Mouse (Mus musculus) liver, embryonic 14.5 days (tissue): ENCODE measurements around the gene Sorcs1. TPM values are rescaled to one million over a fixed set of nuclear protein-coding genes. Genes with fewer than 3 reads are reported as not detected.

Source experiments
- ATAC-seq: fragments of 200-750 bp; cut with Nextera tagmentation; 2 replicates; pipeline ENCODE4 v1.8.0; 2017; ENCODE audit warnings: moderate number of reproducible peaks, mild to moderate bottlenecking, moderate library complexity; ENCODE audit not compliant: insufficient read depth
- DNase-seq, 3 experiments: peaks; one replicate each; pipeline ENCODE4 v3.0.0-alpha.2; 2012 to 2013; ENCODE audit warnings: low read depth in 3 of 3, low spot score in 3 of 3
- H3K27ac ChIP-seq: fragments of 300-500 bp; sonication (generic); 2 replicates; pipeline ENCODE4 v1.5.1; 2014; ENCODE audit warnings: moderate library complexity, mild to moderate bottlenecking, control low read depth, inconsistent platforms
- H3K27me3 ChIP-seq: fragments of 300-500 bp; sonication (generic); 2 replicates; pipeline ENCODE4 v1.6.1; 2014; ENCODE audit warnings: mild to moderate bottlenecking, low read length, moderate library complexity; ENCODE audit not compliant: control insufficient read depth, insufficient read depth
- H3K36me3 ChIP-seq: fragments of 300-500 bp; sonication (generic); replicated peaks from 2 replicates; pipeline ENCODE4 v1.6.1; 2014; ENCODE audit warnings: low read depth; ENCODE audit not compliant: control insufficient read depth, insufficient read depth
- H3K4me1 ChIP-seq, 2 experiments: fragments of 200-500 bp in 1 of 2; fragments of 300-500 bp in 1 of 2; sonication (generic) in 1 of 2; replicated peaks; 2 replicates each; pipeline ENCODE4 v1.6.1; 2012 to 2014; ENCODE audit warnings: antibody characterized with exemption in 1 of 2, inconsistent platforms in 1 of 2, low read length in 1 of 2; ENCODE audit not compliant: control insufficient read depth in 2 of 2, insufficient read depth in 2 of 2
- H3K4me2 ChIP-seq: fragments of 300-500 bp; sonication (generic); 2 replicates; pipeline ENCODE4 v1.6.1; 2014; ENCODE audit warnings: low read depth, mild to moderate bottlenecking, control low read depth, moderate library complexity
- H3K4me3 ChIP-seq, 2 experiments: fragments of 200-500 bp in 1 of 2; fragments of 300-500 bp in 1 of 2; sonication (generic) in 1 of 2; 2 replicates each; pipeline ENCODE4 v1.5.1; 2012 to 2014; ENCODE audit warnings: low read depth in 2 of 2, low read length in 2 of 2, mild to moderate bottlenecking in 2 of 2, control low read depth in 1 of 2, inconsistent platforms in 1 of 2, moderate library complexity in 1 of 2; ENCODE audit not compliant: insufficient read depth in 1 of 2
- H3K9ac ChIP-seq: fragments of 300-500 bp; sonication (generic); replicated peaks from 2 replicates; pipeline ENCODE4 v1.6.1; 2014; ENCODE audit warnings: mild to moderate bottlenecking, control low read depth, moderate library complexity
- H3K9me3 ChIP-seq: fragments of 300-500 bp; sonication (generic); 2 replicates; pipeline ENCODE4 v1.6.1; 2016; ENCODE audit warnings: low read length, mixed read lengths; ENCODE audit not compliant: control insufficient read depth
- CTCF ChIP-seq: IDR thresholded peaks from 2 replicates; pipeline ENCODE4 v1.5.1; 2016; ENCODE audit warnings: antibody characterized with exemption, low read depth, control low read depth
- EP300 ChIP-seq: IDR thresholded peaks from 2 replicates; pipeline ENCODE4 v1.6.1; 2016; ENCODE audit warnings: antibody characterized with exemption, low read depth
- WGBS: fragments of 180-500 bp; shearing (Covaris S2); extraction: QIAGEN DNeasy Blood & Tissue Kit; methylation state at CpG from one replicate; pipeline ENCODE4 v1.1.7; 2014; ENCODE audit not compliant: insufficient replicate concordance; 5-methylcytosine and 5-hydroxymethylcytosine counted together
- polyA plus RNA-seq, 2 experiments: library from polyadenylated mRNA; depleted of rRNA in 1 of 2; stranded (reverse) in 1 of 2; unstranded in 1 of 2; fragments of >200 nt; fragmentation: Nextera tagmentation in 1 of 2; extraction: Ambion mirVana in 1 of 2; gene quantifications; 2 replicates each; pipeline versions ENCODE4 v1.2.1 to v1.2.3; 2012 to 2014

The Sorcs1 gene
- polyA plus RNA-seq, 2 experiments = 0.13 to 0.28 TPM

DNA sequence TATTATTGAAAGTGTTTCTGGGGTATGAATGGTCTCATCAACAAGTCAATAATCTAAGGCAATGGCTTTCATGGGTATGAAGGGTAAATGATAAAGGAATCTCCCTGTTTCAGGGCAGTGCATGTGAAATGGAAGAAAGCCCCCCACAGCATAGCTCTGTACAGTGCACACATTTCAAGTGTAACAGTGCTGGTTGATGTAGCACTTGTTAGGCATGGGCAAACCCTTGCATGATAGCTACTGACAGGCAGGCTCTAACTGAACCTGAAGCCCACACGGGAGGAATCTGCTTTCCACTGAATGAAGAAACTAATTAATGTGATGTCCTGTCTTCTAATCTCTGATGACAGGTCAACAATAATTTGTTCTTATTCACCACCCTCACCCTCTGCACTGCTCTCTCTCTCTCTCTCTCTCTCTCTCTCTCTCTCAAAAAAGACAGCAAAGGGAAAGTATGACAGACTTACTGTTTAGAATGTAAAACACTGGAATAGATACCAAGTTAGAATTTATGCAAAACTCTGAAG is 108.7 kb downstream of the Sorcs1 start:
- no peaks in the 10 kb centered on the region for H3K9me3 ChIP-seq
- 42% methylated on average over 1 of the region's 1 CpGs for WGBS
- DNase-seq (no peak), ATAC-seq (no peak)
- no peaks in the 10 kb centered on the region for H3K36me3 ChIP-seq
- no peak overlapping the region for H3K4me2 ChIP-seq
- no peak overlapping the region for H3K4me3 ChIP-seq
- no peak overlapping the region for H3K9ac ChIP-seq
- H3K27me3 ChIP-seq = no peaks in the 10 kb centered on the region
- H3K4me1 ChIP-seq = no peaks in the 10 kb centered on the region
- TF ChIP-seq EP300 = no peak
- TF ChIP-seq CTCF = no peak
- no peak overlapping the region for H3K27ac ChIP-seq

DNA sequence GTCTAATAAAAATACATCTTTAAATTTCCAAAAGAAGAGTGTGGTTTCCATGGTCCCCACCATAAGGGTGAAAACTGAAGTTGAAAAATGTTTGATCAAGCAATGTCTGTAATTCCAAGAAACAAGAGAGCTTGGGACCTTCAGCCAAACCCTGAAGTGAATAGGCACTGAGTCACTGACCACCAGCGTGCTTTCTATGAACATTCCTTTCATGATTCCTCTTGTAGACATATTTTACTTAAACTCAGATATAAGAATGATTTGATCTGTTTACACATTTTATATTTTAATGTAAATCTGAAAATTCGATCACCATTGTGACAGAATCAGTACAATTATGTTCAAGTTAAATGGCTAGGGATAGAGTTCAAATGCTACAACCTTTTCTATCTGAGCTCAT is 112.1 kb downstream of the Sorcs1 start:
- Histone ChIP-seq H3K27me3 (no peaks in the 10 kb centered on the region), H3K4me1 (no peaks in the 10 kb centered on the region), H3K27ac (no peak overlapping the region), H3K9me3 (no peaks in the 10 kb centered on the region), H3K4me2 (no peak overlapping the region), H3K4me3 (no peak overlapping the region), H3K36me3 (no peaks in the 10 kb centered on the region), H3K9ac (no peak overlapping the region)
- ATAC-seq (no peak), DNase-seq (no peak)
- 54% methylated on average over 2 of the region's 2 CpGs for whole genome bisulfite sequencing
- no peak for TF ChIP-seq CTCF

DNA sequence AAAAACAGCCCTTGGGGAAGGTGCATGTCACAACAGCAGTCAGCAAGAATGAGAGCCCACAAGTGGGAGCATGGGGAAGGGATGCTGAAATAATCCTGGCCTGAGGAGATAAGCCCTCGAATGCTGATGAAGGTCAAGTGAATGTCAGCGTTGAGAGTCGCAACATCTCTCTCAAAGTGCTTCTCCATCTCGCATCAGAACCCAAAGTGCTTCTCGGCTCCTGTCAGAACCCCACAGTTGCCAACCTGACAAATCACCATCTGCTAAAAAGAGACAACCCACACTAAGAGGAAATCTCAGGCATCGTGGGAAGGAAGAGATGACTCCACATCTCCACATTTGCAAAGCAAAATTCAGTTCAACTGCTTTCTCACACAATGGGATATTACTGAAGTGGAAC is 119.7 kb downstream of the Sorcs1 start:
- ATAC-seq (no peak), DNase-seq (no peak)
- TF ChIP-seq EP300 (no peak), CTCF (no peak)
- no peak overlapping the region for H3K9ac ChIP-seq
- H3K9me3 ChIP-seq = no peaks in the 10 kb centered on the region
- H3K36me3 ChIP-seq = no peaks in the 10 kb centered on the region
- no peak overlapping the region for H3K4me3 ChIP-seq
- H3K27me3 ChIP-seq = no peaks in the 10 kb centered on the region
- no peak overlapping the region for H3K4me2 ChIP-seq
- WGBS = 40% methylated on average over 6 of the region's 6 CpGs
- H3K27ac ChIP-seq = no peak overlapping the region
- H3K4me1 ChIP-seq = no peaks in the 10 kb centered on the region

DNA sequence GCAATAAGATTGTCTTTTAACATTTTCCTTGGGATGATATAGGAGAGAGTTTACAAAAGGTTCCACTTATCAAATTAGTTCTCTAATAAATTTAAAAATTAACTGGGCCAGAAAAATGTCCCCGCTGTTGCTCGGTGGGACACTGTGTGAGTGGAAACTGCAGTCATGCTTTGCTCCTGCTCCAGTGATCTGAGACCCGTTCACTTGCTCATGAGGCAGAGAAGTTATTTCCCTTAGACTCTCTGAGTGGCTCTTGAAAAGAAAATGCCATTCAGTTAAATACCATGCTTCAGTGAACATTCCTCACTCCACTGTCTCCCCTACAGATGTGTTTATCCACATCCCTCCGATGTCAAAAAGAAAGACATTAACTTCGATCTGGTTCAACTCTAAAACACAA is 144.4 kb downstream of the Sorcs1 start:
- WGBS = 64% methylated on average over 5 of the region's 5 CpGs
- DNase-seq (no peak), ATAC-seq (no peak)
- no peaks in the 10 kb centered on the region for H3K4me1 ChIP-seq
- H3K27me3 ChIP-seq = no peaks in the 10 kb centered on the region
- no peaks in the 10 kb centered on the region for H3K36me3 ChIP-seq
- no peak overlapping the region for H3K27ac ChIP-seq
- H3K9me3 ChIP-seq = no peaks in the 10 kb centered on the region
- no peak overlapping the region for H3K4me2 ChIP-seq
- no peak overlapping the region for H3K9ac ChIP-seq
- no peak overlapping the region for H3K4me3 ChIP-seq
- TF ChIP-seq EP300 = no peak
- TF ChIP-seq CTCF = no peak

DNA sequence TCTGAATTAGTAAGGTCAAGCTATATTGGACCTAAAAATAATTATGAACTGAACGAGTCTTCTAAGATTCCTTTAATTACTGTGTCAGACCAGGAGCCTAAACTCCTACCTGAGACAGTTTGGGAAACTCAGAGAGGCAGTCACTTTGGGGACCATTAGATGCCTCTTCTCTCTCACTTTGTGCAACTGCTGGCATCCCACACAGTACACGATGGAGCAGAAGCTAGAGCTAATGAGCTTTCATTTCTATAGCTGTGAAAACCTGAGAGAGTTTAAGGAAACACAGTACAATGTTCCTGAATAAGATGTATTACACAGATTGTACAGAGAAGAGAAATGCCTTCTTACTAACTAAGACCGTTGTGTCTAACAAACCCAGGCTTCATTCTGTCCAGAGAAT is 150.6 kb downstream of the Sorcs1 start:
- Histone ChIP-seq H3K9ac (no peak overlapping the region), H3K27ac (no peak overlapping the region), H3K4me2 (no peak overlapping the region), H3K27me3 (no peaks in the 10 kb centered on the region), H3K9me3 (no peaks in the 10 kb centered on the region), H3K4me1 (no peaks in the 10 kb centered on the region), H3K36me3 (no peaks in the 10 kb centered on the region), H3K4me3 (no peak overlapping the region)
- no peak for ATAC-seq
- DNase-seq = no peak
- WGBS = 54% methylated on average over 3 of the region's 3 CpGs
- no peak for TF ChIP-seq EP300
- no peak for TF ChIP-seq CTCF

DNA sequence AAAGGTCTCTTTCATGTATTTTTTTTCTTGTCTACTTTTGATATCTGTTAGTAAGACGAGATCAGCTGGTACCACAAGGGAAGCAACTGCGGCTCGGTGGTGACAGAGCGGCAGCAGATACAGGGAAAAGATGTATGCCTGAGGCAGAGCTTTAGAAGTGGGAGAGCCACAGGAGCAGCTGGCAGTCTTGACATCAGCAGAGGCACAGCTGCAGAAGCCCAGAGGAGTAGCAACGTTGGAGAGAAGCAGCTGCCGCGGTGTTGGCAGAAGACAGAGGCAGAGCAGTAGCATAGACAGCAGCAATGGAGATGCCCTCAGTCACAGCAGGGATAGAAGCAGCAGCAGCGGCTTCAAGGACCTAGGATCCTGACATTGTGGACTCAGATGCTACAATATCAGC is 152.4 kb downstream of the Sorcs1 start:
- DNase-seq = no peak
- H3K4me1 ChIP-seq = no peaks in the 10 kb centered on the region
- no peaks in the 10 kb centered on the region for H3K9me3 ChIP-seq
- no peak overlapping the region for H3K4me2 ChIP-seq
- no peak overlapping the region for H3K27ac ChIP-seq
- no peak overlapping the region for H3K9ac ChIP-seq
- WGBS = 69% methylated on average over 8 of the region's 8 CpGs
- TF ChIP-seq EP300 (no peak), CTCF (no peak)
- no peak for ATAC-seq
- H3K4me3 ChIP-seq = no peak overlapping the region
- no peaks in the 10 kb centered on the region for H3K36me3 ChIP-seq
- no peaks in the 10 kb centered on the region for H3K27me3 ChIP-seq
